Mouse (Mus musculus): Measurements from ENCODE around the gene Tmtc4.

Tmtc4 gene

DNA sequence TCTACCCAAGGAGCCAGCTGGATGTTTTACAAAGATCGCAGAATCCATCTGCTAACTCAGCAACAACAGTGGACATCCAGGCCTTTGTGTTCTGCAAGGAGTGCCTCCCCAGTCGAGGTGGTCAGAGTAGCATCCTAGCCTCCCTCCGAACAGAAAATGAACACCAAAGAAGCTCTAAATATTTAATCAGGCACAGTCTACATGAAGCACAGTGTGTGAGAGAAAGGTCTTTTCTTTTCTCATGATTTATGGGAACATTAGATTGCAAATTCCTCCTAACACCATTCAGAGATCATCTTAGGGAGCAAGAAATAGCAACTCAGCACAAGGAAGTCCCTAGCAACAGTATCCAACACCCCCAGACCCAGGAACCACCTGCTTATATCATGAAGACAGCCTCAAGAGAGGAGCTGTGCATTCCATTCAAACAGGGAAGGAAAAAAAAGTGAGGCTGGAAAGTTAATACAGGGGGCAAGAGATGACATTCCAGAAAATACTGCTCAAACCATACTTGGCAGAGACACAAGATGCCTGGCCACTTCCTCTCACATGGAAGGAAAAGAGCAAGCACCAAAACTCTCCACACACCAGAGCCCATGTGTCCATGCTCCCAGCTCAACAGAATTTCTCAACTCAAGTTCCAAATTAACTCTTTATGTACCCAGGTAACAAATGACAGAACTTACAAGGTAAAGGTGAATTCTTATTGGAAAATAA lies 8.8 kb downstream of the Tmtc4 start:
- no peak for DNase-seq (ENCODE audit: low spot score in 2 of 2)

DNA sequence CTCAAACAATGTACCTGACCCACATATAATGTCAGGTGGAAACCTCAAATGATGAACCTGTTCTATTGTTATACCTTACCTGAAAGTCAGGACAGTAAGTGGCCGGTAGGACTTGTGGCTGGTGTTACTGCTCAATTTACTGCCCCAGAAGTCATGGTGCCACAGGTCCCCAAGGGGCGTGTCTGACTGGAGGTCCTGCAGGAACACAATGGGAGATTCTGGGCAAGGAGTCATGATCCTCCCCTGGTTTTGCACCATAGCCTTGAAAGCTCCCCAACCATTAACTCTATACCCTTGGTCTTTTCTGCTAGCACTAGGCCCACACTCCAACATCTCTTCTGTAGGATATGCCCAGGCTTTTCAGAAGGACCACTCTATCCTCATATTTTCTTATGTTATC lies 10.7 kb downstream of the Tmtc4 start:
- DNase-seq (ENCODE audit: low spot score in 2 of 2), result no peak

DNA sequence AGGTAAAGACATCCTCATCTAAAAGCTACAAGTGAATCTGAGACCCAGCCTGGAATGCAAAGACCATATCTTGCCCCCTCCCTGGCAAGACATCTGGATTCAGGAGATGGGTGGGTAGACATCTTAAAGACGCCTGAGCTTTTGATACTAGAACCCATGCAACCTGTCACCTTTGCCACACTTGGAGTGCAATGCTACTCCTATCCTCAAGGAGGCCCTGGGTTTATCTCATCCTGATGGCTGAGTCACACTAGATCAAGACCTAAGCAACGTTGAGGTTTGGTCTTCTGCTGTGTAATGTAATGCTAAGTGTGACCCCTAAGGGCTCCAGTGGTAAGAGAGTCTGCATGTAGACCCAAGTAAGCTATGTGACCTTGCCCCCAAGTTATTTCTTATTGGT lies 15.8 kb downstream of the Tmtc4 start:
- DNase-seq (ENCODE audit: low spot score in 2 of 2), result no peak

DNA sequence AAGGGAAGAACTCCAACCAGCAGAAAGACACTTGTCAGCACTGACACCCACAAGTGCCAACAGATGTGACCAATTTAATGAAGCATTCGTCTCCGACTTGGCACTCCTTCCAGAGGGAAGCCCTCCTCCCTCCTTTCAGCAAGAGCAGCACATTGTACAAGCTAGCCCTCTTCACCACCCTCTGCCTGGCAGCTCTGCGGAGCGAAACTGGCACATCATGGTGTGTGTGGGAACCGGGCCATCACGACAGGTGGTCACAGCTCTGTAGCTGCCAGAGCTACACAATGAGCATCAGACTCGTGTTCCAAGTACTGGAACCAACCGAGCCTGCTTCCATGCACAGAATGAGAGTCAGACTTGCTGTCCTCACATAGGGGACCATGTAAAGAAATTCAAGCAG lies 25.9 kb downstream of the Tmtc4 start:
- peak; percentile 70 to 83 for DNase-seq (ENCODE audit: low spot score in 2 of 2)

DNA sequence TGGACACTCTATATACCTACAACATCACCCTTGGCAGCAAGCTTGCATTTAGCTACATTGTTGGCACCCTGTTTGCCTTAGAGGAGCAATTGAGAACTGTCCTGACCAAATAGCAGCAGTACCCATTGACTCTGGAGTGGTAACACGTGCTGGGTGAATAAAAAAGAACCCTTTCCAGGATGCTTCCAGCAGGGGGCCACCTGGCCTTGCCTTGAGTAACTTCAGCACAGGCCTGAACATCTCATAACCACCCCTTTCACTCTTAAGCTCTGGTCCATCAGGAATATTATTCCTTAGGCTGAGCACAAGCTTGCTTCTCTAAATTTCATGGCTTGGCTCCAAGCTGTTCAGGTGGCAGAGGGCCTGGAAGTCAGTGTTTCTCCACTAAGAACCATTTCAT lies 30.5 kb downstream of the Tmtc4 start:
- peak; percentile 27 to 62 for DNase-seq (ENCODE audit: low spot score in 2 of 2)

DNA sequence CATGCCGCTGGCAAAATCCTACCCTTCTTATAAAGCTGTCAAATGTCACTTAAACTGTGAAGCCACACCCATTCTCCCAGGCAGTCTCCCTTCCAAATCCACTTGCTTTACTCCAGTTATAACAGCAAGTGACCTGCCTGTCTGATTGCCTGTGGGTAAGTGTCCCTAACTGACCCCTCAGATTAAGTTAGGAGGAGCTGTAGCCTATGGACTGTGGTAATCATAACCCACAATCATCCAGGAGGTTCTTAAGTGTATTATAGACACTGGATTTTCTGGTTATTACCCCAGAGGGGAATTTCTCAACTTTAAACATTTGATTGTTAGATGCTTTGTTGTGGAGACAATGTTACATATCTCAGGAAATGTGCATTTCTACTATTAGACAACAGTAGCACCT lies 31.3 kb downstream of the Tmtc4 start:
- no peak for DNase-seq (ENCODE audit: low spot score in 2 of 2)

DNA sequence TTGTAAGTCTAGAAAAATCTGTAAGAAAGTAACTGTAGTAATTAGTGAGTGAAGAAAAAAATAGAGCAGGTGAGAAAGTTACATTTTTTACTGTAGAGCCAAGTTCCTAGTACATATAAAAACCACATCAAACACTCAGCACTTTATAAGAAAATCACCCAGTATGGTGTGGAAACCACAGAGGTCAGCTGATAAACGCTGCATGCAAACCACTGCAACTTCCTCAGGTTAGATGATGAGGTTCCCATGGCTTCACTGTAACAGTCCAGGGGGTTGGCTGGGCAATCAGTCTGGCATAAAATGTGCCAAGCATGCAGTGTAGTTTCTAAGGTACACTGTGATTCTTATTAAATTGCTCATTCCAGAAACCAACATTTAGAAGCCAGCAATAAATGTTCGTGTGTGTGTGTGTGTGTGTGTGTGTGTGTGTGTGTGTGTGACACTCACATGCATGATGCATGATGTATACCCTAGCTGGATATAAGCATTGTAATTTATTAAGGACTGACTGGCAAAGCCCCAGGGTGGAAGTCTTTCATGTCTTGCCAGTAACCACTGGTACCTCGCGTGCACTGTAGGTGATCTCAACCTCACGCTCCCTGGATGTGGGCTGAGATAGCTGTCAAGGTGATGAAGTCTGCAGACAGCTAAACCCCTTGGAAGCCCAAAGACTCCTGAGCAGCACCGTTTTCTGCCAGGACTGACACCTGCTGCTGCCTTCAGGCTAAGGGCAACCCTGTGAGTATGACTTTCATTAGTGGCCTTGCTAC lies 32.0 kb downstream of the Tmtc4 start:
- no peak for DNase-seq (ENCODE audit: low spot score in 2 of 2)

DNA sequence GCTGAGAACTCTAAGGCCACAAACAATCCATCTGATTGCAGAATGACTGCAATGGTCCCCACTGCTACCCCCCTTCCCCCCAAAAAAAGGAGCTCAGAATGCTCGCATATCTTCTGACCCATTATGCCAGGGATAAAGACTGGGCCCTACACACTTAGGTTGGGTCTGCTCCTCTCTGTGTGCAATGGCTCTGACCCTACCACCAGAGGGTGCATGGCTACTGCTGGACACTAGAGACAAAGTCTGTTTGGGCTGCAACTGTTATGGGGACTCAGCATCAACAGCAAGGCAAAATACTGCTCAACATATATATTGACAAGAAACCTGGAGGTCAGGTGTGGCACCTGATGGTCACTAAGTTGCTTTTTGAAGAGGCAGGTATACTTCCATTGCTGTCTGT lies 32.9 kb downstream of the Tmtc4 start:
- DNase-seq (ENCODE audit: low spot score in 2 of 2), result no peak

DNA sequence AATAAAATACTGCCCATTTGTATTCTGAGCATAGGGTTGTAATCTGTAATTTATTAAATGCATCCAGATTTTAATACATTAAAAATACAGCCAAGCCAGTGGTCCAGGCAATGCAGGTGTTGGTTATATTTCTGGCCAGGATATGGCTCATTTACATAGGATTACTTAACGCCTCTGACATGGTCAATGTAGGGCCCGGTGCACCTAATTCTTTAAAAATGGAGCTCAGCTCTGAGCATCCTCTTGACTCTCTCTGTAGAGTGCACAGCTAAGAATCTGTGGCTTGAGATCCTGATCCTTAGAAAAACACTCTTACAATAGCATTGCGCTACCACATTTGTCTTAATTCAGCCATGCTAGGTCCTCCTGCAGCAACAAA lies 40.4 kb downstream of the Tmtc4 start:
- no peak for DNase-seq (ENCODE audit: low spot score in 2 of 2)

DNA sequence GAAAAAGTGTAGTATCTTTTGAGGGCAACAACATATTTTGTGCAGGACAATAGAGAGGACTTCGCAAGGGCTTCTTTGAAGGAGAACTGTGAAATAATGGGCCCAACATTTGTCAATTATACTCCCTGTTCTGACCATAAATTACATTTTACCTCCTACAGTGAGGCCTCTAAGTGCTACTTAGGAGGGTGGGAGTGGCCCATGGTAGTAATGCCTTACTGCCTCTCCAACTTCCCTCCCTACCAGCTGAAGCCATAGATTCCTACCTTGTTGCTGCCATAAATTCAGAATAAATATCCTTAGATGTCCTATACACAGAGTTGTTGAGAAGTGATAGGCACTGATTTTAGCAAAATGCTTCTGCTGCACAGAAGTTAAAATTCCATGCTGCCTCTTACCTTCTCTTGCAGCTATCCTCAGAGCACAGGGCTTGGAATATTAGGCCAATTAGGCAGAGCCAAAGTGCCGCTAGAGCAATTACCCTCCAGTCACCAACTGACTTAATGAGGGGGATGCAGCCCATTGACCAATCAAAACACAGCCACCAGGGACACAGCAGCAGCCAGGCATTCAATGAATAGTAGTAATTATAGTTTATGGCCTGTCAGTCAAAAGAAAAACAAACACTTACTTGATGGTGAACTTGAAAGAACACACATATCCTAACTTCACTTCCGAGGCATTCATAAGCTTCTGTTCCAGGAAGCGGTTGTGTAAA lies 40.9 kb downstream of the Tmtc4 start:
- no peak for DNase-seq (ENCODE audit: low spot score in 2 of 2)

DNA sequence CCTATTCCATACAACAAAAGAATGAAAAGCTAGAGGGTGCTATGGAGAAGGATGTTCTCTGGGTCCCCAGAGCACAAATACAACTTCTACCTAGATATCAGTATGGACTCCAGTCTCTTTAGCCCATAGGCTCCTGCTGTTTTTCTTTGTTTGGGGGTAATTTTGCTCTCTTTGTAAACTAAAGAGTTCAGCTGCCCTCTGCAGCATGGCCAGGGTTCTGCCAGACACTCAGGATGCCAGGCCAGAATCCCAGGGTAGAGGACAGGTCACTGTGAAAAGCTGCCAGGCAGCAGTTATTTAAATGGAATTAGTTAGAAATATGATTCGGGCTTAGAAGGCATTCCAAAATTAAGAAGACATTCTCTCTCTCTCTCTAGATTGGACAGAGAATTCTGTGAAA lies 47.4 kb downstream of the Tmtc4 start:
- no peak for DNase-seq (ENCODE audit: low spot score in 2 of 2)

DNA sequence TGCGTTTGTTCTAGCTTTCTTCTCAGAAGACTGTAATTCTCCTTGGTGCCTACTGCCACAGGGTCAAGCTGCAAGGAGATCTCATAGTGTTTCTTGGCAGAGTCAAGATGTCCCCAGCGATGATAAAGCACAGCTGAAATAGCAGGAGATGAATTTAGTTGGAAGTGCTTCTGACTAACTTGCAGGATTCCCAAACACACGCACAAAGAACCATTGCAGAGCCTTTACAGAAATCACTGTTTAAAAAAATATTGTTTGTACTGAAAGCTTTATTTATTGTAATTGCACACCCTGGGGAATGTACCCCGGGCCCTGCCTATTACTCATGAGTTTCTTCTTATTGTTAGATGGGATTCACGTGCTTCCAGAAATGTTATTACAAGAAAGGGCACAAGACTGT lies 63.8 kb downstream of the Tmtc4 start:
- no peak for DNase-seq (ENCODE audit: low spot score in 2 of 2)

DNA sequence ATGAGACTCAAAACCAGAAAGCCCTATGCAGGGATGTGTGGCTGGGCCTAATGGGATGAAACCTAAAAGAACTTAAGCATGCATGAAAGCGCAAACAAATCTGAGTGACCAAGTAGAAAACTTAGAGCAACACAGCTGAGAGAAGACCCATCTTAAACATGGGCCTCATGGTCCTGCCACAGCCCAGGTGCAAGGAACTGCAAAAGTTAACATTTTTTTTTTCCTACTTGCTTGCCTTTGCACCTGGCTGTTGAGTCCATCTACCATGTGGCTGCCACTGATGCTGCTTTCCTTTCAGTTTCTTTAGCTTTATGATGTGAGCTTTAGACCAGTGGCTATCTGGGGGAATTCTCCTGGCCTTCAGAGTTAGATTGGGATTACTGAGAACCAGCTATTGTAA lies 66.2 kb downstream of the Tmtc4 start:
- DNase-seq (ENCODE audit: low spot score in 2 of 2), result no peak

DNA sequence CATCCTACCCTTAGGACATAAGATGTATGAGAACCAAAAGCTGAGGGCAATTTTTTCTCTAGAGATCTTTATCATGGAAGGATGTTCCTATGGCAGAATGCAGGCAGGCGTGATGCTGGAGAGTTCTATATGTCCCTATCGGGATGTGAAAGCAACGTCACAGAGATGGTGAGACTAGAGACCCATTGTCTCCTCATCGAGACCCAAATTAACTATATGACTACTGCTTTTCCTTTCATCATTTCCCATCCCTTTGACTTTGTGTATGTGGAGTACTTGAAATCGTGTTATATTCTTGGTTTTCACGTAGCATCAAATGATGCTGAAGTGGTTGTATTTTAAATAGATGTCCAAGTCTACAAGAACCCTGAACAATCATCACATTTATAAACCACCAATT lies 70.2 kb downstream of the Tmtc4 start, which contains the start of gene Ggact:
TSS of gene Ggact (minus strand) at position 101 of the 400 bp plus-strand sequence.
- DNase-seq (ENCODE audit: low spot score in 2 of 2), result no peak

DNA sequence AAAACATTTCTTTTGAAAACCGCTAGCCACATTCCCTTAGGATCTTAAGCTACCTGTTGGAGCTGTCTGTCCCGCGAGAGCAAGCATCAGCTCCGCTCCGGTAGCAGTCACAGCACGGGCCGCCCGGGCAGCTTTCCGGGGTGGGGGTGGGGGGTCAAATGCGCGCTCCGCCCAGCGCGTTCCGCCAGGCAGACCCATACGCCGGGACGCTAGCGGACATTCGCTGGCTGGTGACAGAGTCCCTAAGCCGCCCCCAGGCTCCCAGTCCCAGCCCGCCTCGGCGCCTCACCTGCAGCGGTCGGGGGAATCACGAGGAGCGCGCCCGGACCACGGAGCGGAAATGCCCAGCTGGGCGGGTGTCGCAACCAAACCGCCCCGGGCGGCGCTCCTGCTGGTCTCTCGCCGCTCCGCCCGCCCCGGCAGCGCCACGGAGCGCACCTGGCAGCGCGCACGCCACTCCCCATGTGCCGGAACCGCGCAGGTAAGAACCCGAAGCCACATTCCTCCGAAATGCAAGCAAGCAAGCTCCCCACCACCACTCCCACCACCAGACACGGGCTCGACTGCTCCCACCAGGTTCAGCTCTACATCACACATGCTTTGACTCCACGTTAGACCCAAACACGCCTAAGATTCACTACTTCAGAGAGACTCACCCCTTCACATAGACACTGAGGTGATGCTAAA lies 70.9 kb downstream of the Tmtc4 start:
- DNase-seq (ENCODE audit: low spot score in 2 of 2), result peak; percentile 16 to 37

DNA sequence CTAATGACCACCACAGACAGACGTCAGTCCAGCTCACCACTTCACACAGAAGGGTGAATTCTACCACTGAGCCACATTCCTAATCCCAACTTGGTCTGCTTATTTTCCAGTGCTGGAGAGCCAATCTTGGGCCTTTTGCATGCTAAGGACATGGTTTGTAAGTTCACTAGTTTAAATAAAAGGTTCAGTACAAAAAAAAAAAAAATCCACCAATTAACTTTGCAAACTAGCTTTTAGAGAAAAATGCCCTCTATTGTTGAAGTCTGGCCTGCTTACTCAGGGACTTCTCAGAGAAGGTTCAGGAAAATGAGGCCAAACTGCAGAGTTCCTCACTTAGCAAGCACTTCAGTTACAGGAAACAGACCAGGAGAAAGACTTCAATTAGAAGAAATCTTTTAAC lies 71.7 kb downstream of the Tmtc4 start:
- DNase-seq (ENCODE audit: low spot score in 2 of 2), result no peak

DNA sequence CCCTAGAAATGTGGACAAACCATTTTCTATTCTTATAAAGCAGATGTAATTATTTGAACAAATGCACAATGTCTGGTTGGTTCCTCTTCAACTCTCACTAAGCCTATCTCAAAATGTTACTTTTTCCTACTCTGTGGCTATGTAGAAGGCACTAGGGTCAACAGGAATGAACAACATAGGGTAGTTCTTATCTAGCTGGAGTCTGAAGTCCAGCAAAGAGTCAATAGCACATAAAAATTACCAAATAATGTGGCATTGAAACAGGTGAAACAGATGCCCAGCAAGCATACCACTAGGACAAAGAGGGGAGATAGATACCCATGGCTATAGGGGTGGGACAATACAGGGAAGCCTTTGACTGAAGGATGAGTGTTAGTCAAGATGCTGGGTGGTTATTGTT lies 72.6 kb downstream of the Tmtc4 start:
- DNase-seq (ENCODE audit: low spot score in 2 of 2), result no peak

DNA sequence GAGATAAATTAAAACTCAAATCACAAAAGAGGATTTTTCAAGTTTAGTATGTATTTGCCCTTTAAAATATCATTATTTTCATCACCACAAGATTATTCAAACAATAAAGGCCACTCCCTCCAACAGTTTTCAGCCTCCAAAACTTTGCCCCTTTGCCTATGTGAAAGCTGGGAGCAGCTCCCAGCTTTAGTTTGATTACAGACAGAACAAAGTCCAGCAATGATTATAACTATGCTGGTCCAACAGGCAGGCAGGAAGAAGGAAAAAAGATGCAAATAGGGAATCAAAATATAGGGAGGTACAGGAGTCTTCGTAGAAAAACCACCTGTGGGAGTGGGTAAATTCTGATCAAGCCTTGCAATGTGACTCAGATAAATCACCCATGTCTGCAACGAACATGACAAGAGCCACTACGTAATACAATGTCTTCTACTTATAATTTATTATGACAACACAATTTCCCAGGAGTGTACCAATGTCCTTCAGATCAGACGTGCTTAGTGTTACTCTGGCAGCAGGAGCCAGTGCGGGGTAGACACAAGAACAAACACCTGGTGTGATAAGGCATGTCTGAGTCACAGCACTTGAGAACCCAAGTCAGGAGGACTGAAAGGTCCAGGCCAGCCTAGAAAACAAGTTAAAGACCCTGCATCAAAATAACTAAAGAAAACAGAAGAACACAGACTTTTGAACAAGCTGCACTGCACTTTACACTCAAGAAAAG lies 74.3 kb downstream of the Tmtc4 start:
- no peak for DNase-seq (ENCODE audit: low spot score in 2 of 2)

DNA sequence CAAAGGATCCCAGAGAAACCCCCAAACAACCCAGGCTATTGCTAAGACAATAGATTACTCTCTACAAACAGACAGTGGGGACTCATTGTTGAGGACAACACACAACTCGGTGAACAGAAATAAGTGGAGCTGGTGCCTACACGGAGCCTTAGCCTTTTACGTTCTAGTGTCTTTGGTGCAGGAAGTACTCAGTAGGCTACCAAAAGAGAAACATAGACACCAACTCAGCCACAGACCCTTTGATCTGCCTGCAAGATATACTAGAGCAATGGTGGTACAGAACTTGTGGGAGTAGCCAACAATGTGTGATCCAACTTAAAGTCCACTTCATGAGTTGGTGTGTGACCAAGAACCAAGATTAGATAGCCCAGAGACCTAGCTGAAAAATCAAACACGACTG lies 75.8 kb downstream of the Tmtc4 start:
- DNase-seq (ENCODE audit: low spot score in 2 of 2), result no peak

DNA sequence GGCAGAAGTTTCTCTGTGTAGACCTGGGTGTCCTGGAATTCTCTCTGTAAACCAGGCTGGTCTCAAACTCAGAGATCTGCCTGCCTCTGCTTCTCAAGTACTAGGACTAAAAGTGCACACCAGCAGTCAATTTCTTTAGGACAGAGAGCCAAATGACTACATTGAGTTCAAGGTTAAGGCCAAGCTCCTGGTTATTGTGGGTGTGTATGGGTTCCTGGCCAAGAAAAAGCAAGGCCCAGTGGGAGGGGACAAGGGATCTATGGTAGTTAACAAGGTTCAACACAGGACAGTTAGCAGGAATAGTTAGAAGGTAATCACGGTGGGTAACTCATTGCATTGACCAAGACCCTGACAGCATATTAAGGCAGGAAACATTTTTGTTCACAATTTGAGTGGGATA lies 78.8 kb downstream of the Tmtc4 start:
- DNase-seq (ENCODE audit: low spot score in 2 of 2), result no peak

DNA sequence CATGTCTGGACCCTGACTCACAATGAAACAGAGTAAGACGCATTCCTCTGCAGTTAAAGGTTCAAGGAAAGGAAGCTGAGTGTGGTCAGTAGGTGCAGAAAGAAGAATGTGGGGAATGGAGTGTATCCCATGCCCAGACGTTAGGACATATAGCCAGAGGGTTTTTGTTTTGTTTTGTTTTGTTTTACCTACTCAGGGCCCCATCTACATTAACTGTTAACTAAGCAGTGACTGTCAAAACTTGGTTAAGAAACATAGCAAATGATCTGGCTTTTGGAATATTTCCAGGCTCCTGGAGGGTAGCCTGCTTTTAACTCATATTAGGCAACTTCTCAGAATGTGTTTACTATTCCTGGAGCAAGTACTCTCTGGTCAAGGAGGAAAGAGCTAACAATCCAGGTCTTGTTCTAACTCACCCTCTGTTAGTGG lies 79.9 kb downstream of the Tmtc4 start:
- no peak for DNase-seq (ENCODE audit: low spot score in 2 of 2)

DNA sequence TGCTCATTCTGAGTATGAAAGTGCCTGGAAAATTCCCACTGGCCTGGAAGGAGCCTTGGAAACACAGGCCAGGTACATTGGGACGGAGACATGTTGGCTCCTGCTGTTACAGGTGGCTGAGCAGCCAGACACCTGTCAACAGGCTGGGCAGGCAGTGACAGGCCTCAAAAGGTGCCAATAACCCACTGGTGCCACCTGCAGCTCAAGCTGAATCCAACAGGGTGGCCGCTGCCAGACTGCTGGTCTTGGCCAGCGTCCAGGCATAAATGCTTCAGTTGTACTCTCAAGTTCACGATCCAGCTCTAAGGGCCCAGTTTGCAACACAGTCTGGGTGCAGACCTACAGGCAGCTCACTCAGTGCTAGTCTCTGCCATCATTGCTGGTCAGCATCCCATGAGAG lies 81.0 kb downstream of the Tmtc4 start:
- peak; percentile 32 to 50 for DNase-seq (ENCODE audit: low spot score in 2 of 2)
